Mouse (Mus musculus) G1E-ER4 (cell line): ENCODE results near the gene Olfr530. TPM values are rescaled to one million over a fixed set of nuclear protein-coding genes. Genes with fewer than 3 reads are reported as not detected.

ENCODE experiments used
- GATA1 ChIP-seq: IDR thresholded peaks from one replicate; pipeline ENCODE4 v1.8.0; 2012; ENCODE audit warnings: low read length, inconsistent platforms
- polyA plus RNA-seq: library from polyadenylated mRNA; stranded (reverse); fragments of >175 nt; gene quantifications from 2 replicates; pipeline ENCODE4 v1.2.3, GENCODE M21; 2012

Olfr530 gene
- not detected in 2 replicates for polyA plus RNA-seq

- no peak for TF ChIP-seq GATA1
Measured at GRCm38 (mm10) chr7:140376231-140376630, at the start of gene Olfr530. Gene Olfr530 (minus strand): TSS chr7:140376331.

- TF ChIP-seq GATA1: no peak
Measured at GRCm38 (mm10) chr7:140421539-140421938, 45.4 kb upstream of the Olfr530 start, which contains the start of gene Olfr532. Gene Olfr532 (minus strand): TSS chr7:140421639.

GRCm38 (mm10) chr7:140402818-140403217 is 26.7 kb upstream of the Olfr530 start, which contains the start of gene Olfr531:
Gene Olfr531 (minus strand): TSS chr7:140402918.
- TF ChIP-seq GATA1: no peak

GRCm38 (mm10) chr7:140376911-140377310 is 780 bp upstream of the Olfr530 start:
- no peak for TF ChIP-seq GATA1

- TF ChIP-seq GATA1: no peak
Measured at GRCm38 (mm10) chr7:140374300-140374699, 1.8 kb downstream of the Olfr530 start.

GRCm38 (mm10) chr7:140361571-140361970 is 14.6 kb downstream of the Olfr530 start, which contains the start of gene Olfr60:
Gene Olfr60 (minus strand): TSS chr7:140361671.
- TF ChIP-seq GATA1: no peak

- TF ChIP-seq GATA1: no peak
Measured at GRCm38 (mm10) chr7:140333717-140334116, 42.4 kb downstream of the Olfr530 start, which contains the start of gene Olfr527. Gene Olfr527 (plus strand): TSS chr7:140334017.

GRCm38 (mm10) chr7:140329766-140330304 is 46.3 kb downstream of the Olfr530 start:
- TF ChIP-seq GATA1: no peak

Other genes starting within 250 kb of the Olfr530 start
- gene Mtg1, start 238.8 kb downstream of the Olfr530 start, polyA plus RNA-seq: 10.4 and 13.4 TPM in 2 replicates
- not detected in 2 replicates for gene Sprn, start 221.5 kb downstream of the Olfr530 start, polyA plus RNA-seq
- gene Olfr522, start 211.6 kb downstream of the Olfr530 start, polyA plus RNA-seq: not detected in 2 replicates
- not detected in 2 replicates for gene Olfr523, start 203.1 kb downstream of the Olfr530 start, polyA plus RNA-seq
- gene Olfr524, start 170.4 kb downstream of the Olfr530 start, polyA plus RNA-seq: not detected in 2 replicates
- gene Cd163l1, start 158.1 kb downstream of the Olfr530 start, polyA plus RNA-seq: not detected in 2 replicates
- not detected in 2 replicates for gene 5830411N06Rik, start 129.0 kb downstream of the Olfr530 start, polyA plus RNA-seq
- not detected in 2 replicates for gene Olfr525, start 55.5 kb downstream of the Olfr530 start, polyA plus RNA-seq
- gene Olfr527, start 42.3 kb downstream of the Olfr530 start, polyA plus RNA-seq: not detected in 2 replicates
- gene Olfr60, start 14.7 kb downstream of the Olfr530 start, polyA plus RNA-seq: not detected in 2 replicates
- gene Olfr531, start 26.6 kb upstream of the Olfr530 start, polyA plus RNA-seq: not detected in 2 replicates
- not detected in 2 replicates for gene Olfr532, start 45.3 kb upstream of the Olfr530 start, polyA plus RNA-seq
- not detected in 2 replicates for gene Olfr533, start 87.0 kb upstream of the Olfr530 start, polyA plus RNA-seq
- not detected in 2 replicates for gene Olfr535, start 107.9 kb upstream of the Olfr530 start, polyA plus RNA-seq
- gene Olfr536, start 131.1 kb upstream of the Olfr530 start, polyA plus RNA-seq: not detected in 2 replicates
- not detected in 2 replicates for gene Olfr538, start 191.6 kb upstream of the Olfr530 start, polyA plus RNA-seq
- not detected in 2 replicates for gene Olfr46, start 224.9 kb upstream of the Olfr530 start, polyA plus RNA-seq